Mouse (Mus musculus): ENCODE results near the gene Cyp2t4. TPM values are rescaled to one million over a fixed set of nuclear protein-coding genes. Genes with fewer than 3 reads are reported as not detected.

Cyp2t4 gene
- polyA plus RNA-seq, 1 experiment from 2014 or later: 0.09 TPM

MicroRNAs within 50 kb of the gene (microRNA counts, 519-probe panel; counts per million panel counts)
- not detected for microRNA mmu-miR-1191

Small RNA genes lying within 50 kb of the gene (microRNA-seq; reads per million reads assigned to microRNA genes)
- gene Mir1191: 3.4 reads per million, percentile 2 among the genes with 10 or more reads in this experiment
- gene Mir3101: not detected

Other genes starting within 250 kb of the Cyp2t4 start
- not detected in 2 replicates for gene Cyp2a22, start 214.3 kb upstream of the Cyp2t4 start, polyA plus RNA-seq (2014; fragmentation: Nextera tagmentation; extraction: Ambion mirVana)
- not detected in 2 replicates for gene Cyp2a12, start 124.6 kb upstream of the Cyp2t4 start, polyA plus RNA-seq (2014; fragmentation: Nextera tagmentation; extraction: Ambion mirVana)
- not detected in 2 replicates for gene Cyp2f2, start 33.8 kb upstream of the Cyp2t4 start, polyA plus RNA-seq (2014; fragmentation: Nextera tagmentation; extraction: Ambion mirVana)
- 49.3 and 52.3 TPM in 2 replicates for gene Egln2, start 13.1 kb downstream of the Cyp2t4 start, polyA plus RNA-seq (2014; fragmentation: Nextera tagmentation; extraction: Ambion mirVana)
- 51.6 and 55.1 TPM in 2 replicates for gene Rab4b, start 25.2 kb downstream of the Cyp2t4 start, polyA plus RNA-seq (2014; fragmentation: Nextera tagmentation; extraction: Ambion mirVana)
- 0.48 TPM in 1 of 2 replicates, not detected in the other for gene Gm21983, start 27.4 kb downstream of the Cyp2t4 start, polyA plus RNA-seq (2014; fragmentation: Nextera tagmentation; extraction: Ambion mirVana)
- gene Mia, start 27.4 kb downstream of the Cyp2t4 start, polyA plus RNA-seq (2014; fragmentation: Nextera tagmentation; extraction: Ambion mirVana): 5.5 and 8.7 TPM in 2 replicates
- gene BC024978, start 42.1 kb downstream of the Cyp2t4 start, polyA plus RNA-seq (2014; fragmentation: Nextera tagmentation; extraction: Ambion mirVana): 3.9 and 4.8 TPM in 2 replicates
- gene Snrpa, start 42.6 kb downstream of the Cyp2t4 start, polyA plus RNA-seq (2014; fragmentation: Nextera tagmentation; extraction: Ambion mirVana): 394 and 396 TPM in 2 replicates
- gene Itpkc, start 74.9 kb downstream of the Cyp2t4 start, polyA plus RNA-seq (2014; fragmentation: Nextera tagmentation; extraction: Ambion mirVana): 6.5 and 8.0 TPM in 2 replicates
- gene Coq8b, start 79.3 kb downstream of the Cyp2t4 start, polyA plus RNA-seq (2014; fragmentation: Nextera tagmentation; extraction: Ambion mirVana): 14.5 and 15.5 TPM in 2 replicates
- gene Numbl, start 104.7 kb downstream of the Cyp2t4 start, polyA plus RNA-seq (2014; fragmentation: Nextera tagmentation; extraction: Ambion mirVana): 7.3 and 9.0 TPM in 2 replicates
- 10.8 and 14.0 TPM in 2 replicates for gene Ltbp4, start 184.0 kb downstream of the Cyp2t4 start, polyA plus RNA-seq (2014; fragmentation: Nextera tagmentation; extraction: Ambion mirVana)
- gene Shkbp1, start 202.3 kb downstream of the Cyp2t4 start, polyA plus RNA-seq (2014; fragmentation: Nextera tagmentation; extraction: Ambion mirVana): 46.5 and 50.9 TPM in 2 replicates
- gene Gm20479, start 203.7 kb downstream of the Cyp2t4 start, polyA plus RNA-seq (2014; fragmentation: Nextera tagmentation; extraction: Ambion mirVana): 0.52 TPM in 1 of 2 replicates, not detected in the other